Mouse (Mus musculus): ENCODE measurements around the gene Trim63.

GRCm38 (mm10) chr4:134361215-134361614 lies 46.3 kb downstream of the Trim63 start:
- TF ChIP-seq CTCF (conservative IDR thresholded peaks at IDR 0.05; ENCODE audit: low read length): no peak
- no peak for TF ChIP-seq POU5F1 (IDR thresholded peaks at IDR 0.05; ENCODE audit: borderline replicate concordance, low read length)
- TF ChIP-seq NANOG (IDR thresholded peaks at IDR 0.05; ENCODE audit: borderline replicate concordance, low read length): no peak

Measured in E14TG2a.4 (cell line).